Mouse (Mus musculus): ENCODE measurements around the gene Ccdc8. TPM values are rescaled to one million over a fixed set of nuclear protein-coding genes. Genes with fewer than 3 reads are reported as not detected.

Gene Ccdc8
- polyA plus RNA-seq, 1 experiment from 2014 or later, result 1.1 TPM

- peaks cover 72% of the 10 kb centered on the region for H3K36me3 ChIP-seq (replicated peaks; ENCODE audit: insufficient read depth, low read length)
- no peak overlapping the region for H3K9ac ChIP-seq (replicated peaks)
- TF ChIP-seq CTCF (IDR thresholded peaks at IDR 0.05; ENCODE audit: low read depth) (no peak), EP300 (IDR thresholded peaks at IDR 0.05; ENCODE audit: low read depth) (no peak)
- H3K4me2 ChIP-seq (ENCODE audit: low read depth, low read length), result no peak overlapping the region
- no peak overlapping the region for H3K4me3 ChIP-seq (ENCODE audit: low read depth, low read length)
- H3K9me3 ChIP-seq (ENCODE audit: low read length), result no peaks in the 10 kb centered on the region
- DNase-seq (peak; percentile 83), ATAC-seq (peak; percentile 99)
- H3K4me1 ChIP-seq (ENCODE audit: insufficient read depth), result peaks cover 11% of the 10 kb centered on the region; the same call in 1 of the 2 replicates
- 0 out of 2 replicates have a peak overlapping the region, but pooled peaks have one; percentile 8 for H3K27ac ChIP-seq (ENCODE audit: low read depth)
- no peaks in the 10 kb centered on the region for H3K27me3 ChIP-seq (ENCODE audit: insufficient read depth, low read length)
- WGBS (ENCODE audit: insufficient replicate concordance), result 38% methylated on average over 1 of the region's 1 CpGs
Measured at GRCm38 (mm10) chr7:17017036-17017435, 24.5 kb downstream of the Ccdc8 start.

GRCm38 (mm10) chr7:17017921-17018320 lies 25.4 kb downstream of the Ccdc8 start:
- H3K27ac ChIP-seq (ENCODE audit: low read depth), result 0 out of 2 replicates have a peak overlapping the region, but pooled peaks have one; percentile 9
- no peak overlapping the region for H3K9ac ChIP-seq (replicated peaks)
- no peak overlapping the region for H3K4me3 ChIP-seq (ENCODE audit: low read depth, low read length)
- H3K4me1 ChIP-seq (ENCODE audit: insufficient read depth), result peaks cover 14% of the 10 kb centered on the region
- H3K9me3 ChIP-seq (ENCODE audit: low read length), result no peaks in the 10 kb centered on the region
- H3K4me2 ChIP-seq (ENCODE audit: low read depth, low read length), result no peak overlapping the region
- ATAC-seq (no peak), DNase-seq (no peak)
- no peaks in the 10 kb centered on the region for H3K27me3 ChIP-seq (ENCODE audit: insufficient read depth, low read length)
- 78% methylated on average over 2 of the region's 2 CpGs for WGBS (ENCODE audit: insufficient replicate concordance)
- no peak for TF ChIP-seq CTCF (IDR thresholded peaks at IDR 0.05; ENCODE audit: low read depth)
- no peak for TF ChIP-seq EP300 (IDR thresholded peaks at IDR 0.05; ENCODE audit: low read depth)
- H3K36me3 ChIP-seq (replicated peaks; ENCODE audit: insufficient read depth, low read length), result peaks cover 70% of the 10 kb centered on the region

- Histone ChIP-seq H3K36me3 (replicated peaks; ENCODE audit: insufficient read depth, low read length) (peaks cover 53% of the 10 kb centered on the region), H3K4me1 (ENCODE audit: insufficient read depth) (peaks cover 30% of the 10 kb centered on the region)
- DNase-seq, result no peak
Measured at GRCm38 (mm10) chr7:17019426-17020166, 27.1 kb downstream of the Ccdc8 start.

GRCm38 (mm10) chr7:17022176-17022575 lies 29.7 kb downstream of the Ccdc8 start:
- 96% methylated on average over 15 of the region's 15 CpGs for WGBS (ENCODE audit: insufficient replicate concordance)
- H3K9ac ChIP-seq (replicated peaks), result no peak overlapping the region
- no peak overlapping the region for H3K27ac ChIP-seq (ENCODE audit: low read depth)
- H3K4me3 ChIP-seq (ENCODE audit: low read depth, low read length), result no peak overlapping the region
- TF ChIP-seq CTCF (IDR thresholded peaks at IDR 0.05; ENCODE audit: low read depth) (no peak), EP300 (IDR thresholded peaks at IDR 0.05; ENCODE audit: low read depth) (no peak)
- peaks cover 38% of the 10 kb centered on the region for H3K36me3 ChIP-seq (replicated peaks; ENCODE audit: insufficient read depth, low read length)
- H3K27me3 ChIP-seq (ENCODE audit: insufficient read depth, low read length), result no peaks in the 10 kb centered on the region
- peaks cover 56% of the 10 kb centered on the region for H3K4me1 ChIP-seq (ENCODE audit: insufficient read depth)
- no peak for DNase-seq
- no peak overlapping the region for H3K4me2 ChIP-seq (ENCODE audit: low read depth, low read length)
- ATAC-seq, result no peak
- H3K9me3 ChIP-seq (ENCODE audit: low read length), result no peaks in the 10 kb centered on the region

More at GRCm38 (mm10) chr7:17019426-17020166, 27.1 kb downstream of the Ccdc8 start:
- H3K9ac ChIP-seq (replicated peaks), result no peak overlapping the region
- H3K27ac ChIP-seq (ENCODE audit: low read depth), result no peak overlapping the region
- no peak for ATAC-seq
- 73% methylated on average over 7 of the region's 7 CpGs for WGBS (ENCODE audit: insufficient replicate concordance)
- H3K9me3 ChIP-seq (ENCODE audit: low read length), result no peaks in the 10 kb centered on the region
- TF ChIP-seq EP300 (IDR thresholded peaks at IDR 0.05; ENCODE audit: low read depth) (no peak), CTCF (IDR thresholded peaks at IDR 0.05; ENCODE audit: low read depth) (no peak)
- no peak overlapping the region for H3K4me3 ChIP-seq (ENCODE audit: low read depth, low read length)
- H3K27me3 ChIP-seq (ENCODE audit: insufficient read depth, low read length), result no peaks in the 10 kb centered on the region
- no peak overlapping the region for H3K4me2 ChIP-seq (ENCODE audit: low read depth, low read length)

- Histone ChIP-seq H3K4me3 (ENCODE audit: low read depth, low read length) (no peak overlapping the region), H3K27ac (ENCODE audit: low read depth) (peak overlapping the region; percentile 76), H3K4me1 (ENCODE audit: insufficient read depth) (peaks cover 53% of the 10 kb centered on the region), H3K4me2 (ENCODE audit: low read depth, low read length) (peak overlapping the region; percentile 26; the same call in 1 of the 2 replicates), H3K9me3 (ENCODE audit: low read length) (no peaks in the 10 kb centered on the region), H3K9ac (replicated peaks) (peak overlapping the region; percentile 42; the same call in 1 of the 2 replicates), H3K27me3 (ENCODE audit: insufficient read depth, low read length) (no peaks in the 10 kb centered on the region), H3K36me3 (replicated peaks; ENCODE audit: insufficient read depth, low read length) (peaks cover 33% of the 10 kb centered on the region)
- DNase-seq, result no peak
- TF ChIP-seq EP300 (IDR thresholded peaks at IDR 0.05; ENCODE audit: low read depth) (no peak), CTCF (IDR thresholded peaks at IDR 0.05; ENCODE audit: low read depth) (no peak)
- 36% methylated on average over 4 of the region's 4 CpGs for WGBS (ENCODE audit: insufficient replicate concordance)
- ATAC-seq, result no peak
Measured at GRCm38 (mm10) chr7:17023701-17024100, 31.2 kb downstream of the Ccdc8 start.

GRCm38 (mm10) chr7:17024141-17024540 lies 31.6 kb downstream of the Ccdc8 start:
- H3K4me2 ChIP-seq (ENCODE audit: low read depth, low read length), result peak overlapping the region; percentile 84
- peaks cover 53% of the 10 kb centered on the region for H3K4me1 ChIP-seq (ENCODE audit: insufficient read depth)
- no peaks in the 10 kb centered on the region for H3K9me3 ChIP-seq (ENCODE audit: low read length)
- DNase-seq (no peak), ATAC-seq (no peak)
- TF ChIP-seq EP300 (IDR thresholded peaks at IDR 0.05; ENCODE audit: low read depth), result no peak
- no peak for TF ChIP-seq CTCF (IDR thresholded peaks at IDR 0.05; ENCODE audit: low read depth)
- WGBS (ENCODE audit: insufficient replicate concordance), result 58% methylated on average over 6 of the region's 6 CpGs
- peaks cover 32% of the 10 kb centered on the region for H3K36me3 ChIP-seq (replicated peaks; ENCODE audit: insufficient read depth, low read length)
- no peaks in the 10 kb centered on the region for H3K27me3 ChIP-seq (ENCODE audit: insufficient read depth, low read length)
- H3K27ac ChIP-seq (ENCODE audit: low read depth), result peak overlapping the region; percentile 76
- H3K9ac ChIP-seq (replicated peaks), result peak overlapping the region; percentile 42
- H3K4me3 ChIP-seq (ENCODE audit: low read depth, low read length), result no peak overlapping the region

All from liver, postnatal 0 days (tissue).